Comparison of ENCODE assay signal across 9 mouse cellular contexts in the genomic region with DNA sequence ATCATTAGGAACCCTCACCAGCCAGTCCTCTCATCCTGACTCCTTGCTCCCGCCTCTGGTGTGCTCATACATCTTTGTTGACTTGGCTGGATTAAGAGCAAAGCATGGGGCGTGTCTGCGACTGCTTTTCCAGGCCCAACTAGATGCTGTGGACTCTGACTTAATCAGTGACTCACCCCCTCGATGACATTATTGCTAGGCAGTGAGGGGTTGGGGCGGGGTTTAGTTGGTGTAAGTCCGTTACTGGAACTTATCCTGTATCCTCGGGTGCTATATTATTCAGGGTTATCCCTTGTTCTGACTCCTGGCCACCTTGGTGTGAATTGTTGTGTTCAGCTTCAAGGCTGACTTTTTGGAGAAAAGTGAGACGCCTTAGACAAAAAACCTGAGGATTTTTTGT.
DNase-seq lines count a peak whose midpoint lies in the region; ATAC-seq and TF ChIP-seq lines count a peak whose summit lies in the region.
"Had no signal": no experiment of that assay in that cellular context is flagged by ENCODE, and none has a peak within 500 bp of the region (broad histone marks: within the 10 kb centered on the region; RNA-seq: fewer than 3 reads in every experiment).

No protein-coding gene starts in this region.

- ATAC-seq in hindbrain, embryonic 11.5 days (ENCODE audit: low FRiP score), result no peak
- no peak for ATAC-seq in midbrain, postnatal 0 days (ENCODE audit: low FRiP score)
- no peak for ATAC-seq in erythroid progenitor cell, adult 5-6 weeks (replicated peaks; ENCODE audit: low FRiP score, poor library complexity, severe bottlenecking)

- no peak overlapping the region for H3K4me2 ChIP-seq in hindbrain, embryonic 11.5 days (replicated peaks; ENCODE audit: low read depth, low read length)
- H3K4me2 ChIP-seq in midbrain, postnatal 0 days (ENCODE audit: low read depth, low read length, poor library complexity, severe bottlenecking), result no peak overlapping the region

- H3K4me1 ChIP-seq in hindbrain, embryonic 11.5 days (replicated peaks; ENCODE audit: control insufficient read depth, insufficient read depth, low read length), result no peaks in the 10 kb centered on the region
- peaks cover 4% of the 10 kb centered on the region; the same call in 1 of the 2 replicates for H3K4me1 ChIP-seq in midbrain, postnatal 0 days (ENCODE audit: insufficient read depth, low read length)
- H3K4me1 ChIP-seq: embryonic facial prominence, embryonic 12.5 days had no signal

- intact Hi-C loops in heart, postnatal 36 days (cut with DNase I), result loop anchor here (1.0 to 5.0 kb wide), 5 partner anchors 257 to 1350 kb away; no protein-coding TSS in a partner anchor

- H3K4me3 ChIP-seq in hindbrain, embryonic 11.5 days (ENCODE audit: low read depth, low read length), result no peak overlapping the region
- H3K4me3 ChIP-seq in midbrain, postnatal 0 days (ENCODE audit: low read depth, low read length), result no peak overlapping the region
- H3K4me3 ChIP-seq: embryonic facial prominence, embryonic 12.5 days had no signal

- TF ChIP-seq CTCF in midbrain, postnatal 0 days (IDR thresholded peaks at IDR 0.05), result no peak

- no peaks in the 10 kb centered on the region for H3K27me3 ChIP-seq in hindbrain, embryonic 11.5 days (ENCODE audit: control insufficient read depth, insufficient read depth, low read length)
- H3K27me3 ChIP-seq in midbrain, postnatal 0 days (ENCODE audit: insufficient read depth, low read length), result no peaks in the 10 kb centered on the region
- H3K27me3 ChIP-seq: embryonic facial prominence, embryonic 12.5 days had no signal

- peak; percentile 88 for DNase-seq in heart, adult 11 months
- DNase-seq in heart, postnatal 36 days, result no peak
- DNase-seq in NIH3T3 (ENCODE audit: low read depth), result peak; percentile 88
- DNase-seq in hindbrain, embryonic 11.5 days (ENCODE audit: low spot score), result no peak
- no peak for DNase-seq in midbrain, postnatal 0 days (ENCODE audit: low spot score)
- DNase-seq in right cerebral cortex, adult 2 months (ENCODE audit: low spot score in 2 of 2), result no peak
- DNase-seq in right cerebral cortex, postnatal 4 days, result no peak

- H3K9ac ChIP-seq in hindbrain, embryonic 11.5 days (ENCODE audit: low read depth, low read length), result no peak overlapping the region
- 0 out of 2 replicates have a peak overlapping the region, but pooled peaks have one; percentile 4 for H3K9ac ChIP-seq in midbrain, postnatal 0 days (replicated peaks; ENCODE audit: low read length, poor library complexity, severe bottlenecking)
- H3K9ac ChIP-seq: embryonic facial prominence, embryonic 12.5 days had no signal

- H3K27ac ChIP-seq in hindbrain, embryonic 11.5 days (ENCODE audit: low read depth, low read length), result peak overlapping the region; percentile 2
- peak overlapping the region; percentile 59 for H3K27ac ChIP-seq in midbrain, postnatal 0 days (ENCODE audit: low read depth, low read length)
- H3K27ac ChIP-seq: embryonic facial prominence, embryonic 12.5 days had no signal

- H3K9me3 ChIP-seq in hindbrain, embryonic 11.5 days (ENCODE audit: control insufficient read depth, low read length), result no peaks in the 10 kb centered on the region
- H3K9me3 ChIP-seq in midbrain, postnatal 0 days (ENCODE audit: low read length), result no peaks in the 10 kb centered on the region
- H3K9me3 ChIP-seq: embryonic facial prominence, embryonic 12.5 days had no signal

- no peaks in the 10 kb centered on the region for H3K36me3 ChIP-seq in hindbrain, embryonic 11.5 days (ENCODE audit: control insufficient read depth, insufficient read depth, low read length)
- H3K36me3 ChIP-seq in midbrain, postnatal 0 days (ENCODE audit: insufficient read depth, low read length), result no peaks in the 10 kb centered on the region
- H3K36me3 ChIP-seq: embryonic facial prominence, embryonic 12.5 days had no signal

- 69% methylated on average over 8 of the region's 8 CpGs for WGBS in hindbrain, embryonic 11.5 days
- 49% methylated on average over 8 of the region's 8 CpGs for WGBS in midbrain, postnatal 0 days

Comparison
In these comparisons a context has a peak if more than half of its experiments do, and no peak if none do; other contexts are left out.
1. DNase-seq: peak in heart, adult 11 months (single experiment) and NIH3T3 (single experiment); none in heart, postnatal 36 days (0 of 2), hindbrain, embryonic 11.5 days (single experiment), midbrain, postnatal 0 days (single experiment), right cerebral cortex, adult 2 months (0 of 2) and right cerebral cortex, postnatal 4 days (single experiment).